Mouse (Mus musculus): ENCODE measurements around the gene Adgrb3.

The Adgrb3 gene

GRCm38 (mm10) chr1:25828971-25829920, at the start of gene Adgrb3:
Gene Adgrb3 (minus strand): TSS chr1:25829707.
- DNase-seq (ENCODE audit: low spot score): no peak

DNA sequence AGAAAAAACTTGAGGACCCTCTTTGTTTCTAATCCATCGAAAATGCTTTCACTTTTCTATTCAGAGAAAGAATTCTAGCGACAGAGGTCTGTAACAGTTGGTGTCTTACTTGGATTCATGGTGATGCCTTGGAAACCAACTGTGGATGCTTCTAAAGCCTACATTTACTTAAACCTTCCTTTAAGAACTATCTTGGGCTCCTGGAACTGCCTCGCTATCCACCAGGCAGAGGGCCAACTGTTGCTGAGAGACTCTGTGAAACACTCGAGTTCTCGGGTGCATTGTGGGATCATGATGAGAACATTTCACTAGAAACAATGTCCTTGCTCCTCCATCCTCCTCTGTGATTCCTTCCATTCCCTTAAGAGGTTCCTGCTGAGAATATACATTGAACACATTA, 48.0 kb upstream of the Adgrb3 start:
- no peak for DNase-seq (ENCODE audit: low spot score)

- DNase-seq (ENCODE audit: low spot score): no peak
These were observed 28.0 kb upstream of the Adgrb3 start for GRCm38 (mm10) chr1:25857473-25857872.

DNA sequence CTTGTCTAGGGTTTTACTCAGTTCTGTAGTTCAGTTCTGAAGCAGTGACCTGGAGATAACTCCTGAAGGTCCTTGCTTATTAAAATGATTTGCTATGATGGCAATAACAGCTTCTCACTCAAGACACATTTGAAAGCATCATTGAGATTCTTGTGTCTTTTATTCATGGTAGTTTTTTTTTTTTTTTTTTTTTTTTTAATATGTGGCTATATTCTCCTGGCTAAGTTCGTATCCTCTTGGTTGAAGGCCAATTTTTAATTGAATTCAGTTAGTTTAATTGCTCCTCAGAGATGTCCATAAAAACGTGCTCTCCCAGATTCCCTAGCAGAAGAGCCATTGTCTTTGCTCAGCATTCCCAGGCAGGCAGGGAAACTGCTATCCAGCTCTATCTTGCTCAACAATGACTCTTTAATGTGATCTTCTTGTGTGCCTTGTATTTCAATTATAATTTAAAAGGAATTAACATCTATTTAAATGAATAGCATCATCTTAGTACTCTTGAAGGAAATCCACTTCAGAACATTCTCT, 25.0 kb upstream of the Adgrb3 start:
- DNase-seq (ENCODE audit: low spot score): peak; percentile 30

GRCm38 (mm10) chr1:25832260-25832659, 2.8 kb upstream of the Adgrb3 start:
- DNase-seq (ENCODE audit: low spot score): no peak

DNA sequence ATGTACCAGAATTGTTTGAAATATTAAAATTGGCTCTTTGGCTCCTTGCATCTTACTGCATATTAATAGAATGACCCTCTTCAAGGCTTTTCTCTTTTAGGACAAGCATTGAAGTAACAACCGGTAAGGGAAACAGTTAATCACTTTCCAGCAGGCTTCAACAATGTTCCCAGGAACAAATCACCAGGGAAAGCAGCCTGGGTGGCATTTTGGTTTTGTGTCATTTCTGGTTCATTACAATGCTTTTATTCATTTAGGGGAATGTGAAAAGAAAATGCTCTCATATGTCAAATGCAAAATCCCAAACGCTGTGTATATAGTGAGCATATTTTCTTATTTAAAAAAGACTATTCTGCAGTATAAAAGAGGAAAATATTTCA, 2.0 kb upstream of the Adgrb3 start:
- no peak for DNase-seq (ENCODE audit: low spot score)

DNA sequence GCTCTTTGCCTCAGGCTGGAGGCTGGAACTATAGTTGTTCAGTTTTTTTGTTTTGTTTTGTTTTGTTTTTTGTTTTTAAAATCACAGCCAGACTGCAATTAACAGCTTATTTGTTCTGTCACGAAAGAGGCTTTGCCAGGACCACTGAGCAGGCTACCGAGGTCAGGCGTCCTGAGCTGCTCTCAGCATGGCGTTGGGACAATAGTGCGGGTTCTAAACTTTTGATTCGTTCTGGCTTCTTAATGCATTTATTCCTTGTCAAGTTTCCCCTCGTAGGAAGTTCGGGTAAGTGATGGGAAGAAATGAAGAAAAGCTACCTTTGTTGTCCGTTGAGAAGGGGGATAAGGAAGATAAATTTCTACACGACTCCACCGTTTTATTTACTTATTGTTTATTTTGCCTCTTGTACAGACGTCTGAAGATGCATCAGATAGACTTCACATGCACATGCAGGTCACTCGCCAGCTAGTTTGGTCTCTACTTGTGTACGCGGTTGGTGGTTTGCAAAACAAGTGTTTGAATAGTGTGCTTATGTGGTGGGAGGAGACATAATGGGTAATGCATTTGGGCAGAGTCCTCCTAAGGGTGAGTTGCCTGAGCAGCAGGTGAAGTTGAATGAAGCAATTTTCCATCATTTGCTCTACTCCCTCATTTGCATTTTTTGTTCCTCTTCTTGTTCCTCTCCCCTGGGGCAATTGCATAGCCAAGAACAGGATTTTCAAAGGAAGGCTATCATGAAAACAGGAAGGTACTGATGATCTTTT, 1.4 kb upstream of the Adgrb3 start:
- DNase-seq (ENCODE audit: low spot score): no peak

GRCm38 (mm10) chr1:25829921-25830751, 629 bp upstream of the Adgrb3 start:
- no peak for DNase-seq (ENCODE audit: low spot score)

DNA sequence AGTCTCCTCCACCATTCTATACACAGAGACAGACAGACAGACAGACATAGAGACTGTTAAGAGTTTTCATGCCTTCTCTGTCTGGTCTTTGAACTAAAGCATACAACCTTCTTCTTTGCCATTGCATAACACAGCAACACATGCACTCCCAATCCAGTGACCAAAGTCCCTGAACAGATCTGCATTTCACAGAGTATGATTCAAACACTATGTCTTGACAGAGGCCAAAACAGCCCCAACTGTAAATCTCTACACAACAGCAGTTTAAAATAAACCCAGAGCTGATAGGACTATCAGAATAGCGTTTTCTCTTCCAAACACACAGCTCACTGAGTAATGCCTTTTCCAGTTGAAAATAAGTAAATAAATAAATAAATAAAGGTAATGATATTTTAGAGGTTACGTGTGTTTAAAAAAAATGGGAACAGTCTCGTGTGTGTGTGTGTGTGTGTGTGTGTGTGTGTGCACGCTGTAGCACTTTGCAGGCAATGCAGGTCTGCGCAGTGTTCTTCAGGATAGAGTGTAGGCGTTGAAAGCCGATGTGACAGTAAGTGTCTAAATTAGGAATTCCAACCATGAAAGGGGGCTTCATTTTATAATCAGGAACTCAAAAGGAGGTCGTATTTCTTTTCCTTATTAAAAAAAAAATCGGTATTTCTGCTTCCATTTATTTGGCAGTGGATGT, 1.3 kb downstream of the Adgrb3 start:
- DNase-seq (ENCODE audit: low spot score): no peak

- no peak for DNase-seq (ENCODE audit: low spot score)
These were observed 2.1 kb downstream of the Adgrb3 start for GRCm38 (mm10) chr1:25827436-25827835.

DNA sequence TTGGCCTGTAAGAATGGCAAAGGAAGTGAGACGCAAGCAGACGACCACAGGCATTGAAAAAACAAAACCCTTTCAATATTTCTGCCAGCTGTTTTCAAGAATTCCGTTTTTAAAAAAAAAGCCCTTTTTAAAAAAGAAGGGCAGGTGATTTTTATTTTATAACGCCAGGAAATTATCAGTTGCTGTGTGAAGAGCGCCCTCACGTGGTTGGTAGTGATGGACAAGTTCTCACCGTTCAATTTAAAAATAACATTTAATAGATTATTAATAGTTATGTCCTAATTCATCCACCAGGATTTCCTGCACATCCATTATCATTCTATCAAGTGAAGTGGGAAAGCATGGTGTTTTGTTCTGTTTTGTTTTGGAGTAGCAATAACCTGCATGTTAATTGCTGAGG, 2.7 kb downstream of the Adgrb3 start:
- DNase-seq (ENCODE audit: low spot score): peak; percentile 44

GRCm38 (mm10) chr1:25824626-25825025, 4.9 kb downstream of the Adgrb3 start:
- no peak for DNase-seq (ENCODE audit: low spot score)

DNA sequence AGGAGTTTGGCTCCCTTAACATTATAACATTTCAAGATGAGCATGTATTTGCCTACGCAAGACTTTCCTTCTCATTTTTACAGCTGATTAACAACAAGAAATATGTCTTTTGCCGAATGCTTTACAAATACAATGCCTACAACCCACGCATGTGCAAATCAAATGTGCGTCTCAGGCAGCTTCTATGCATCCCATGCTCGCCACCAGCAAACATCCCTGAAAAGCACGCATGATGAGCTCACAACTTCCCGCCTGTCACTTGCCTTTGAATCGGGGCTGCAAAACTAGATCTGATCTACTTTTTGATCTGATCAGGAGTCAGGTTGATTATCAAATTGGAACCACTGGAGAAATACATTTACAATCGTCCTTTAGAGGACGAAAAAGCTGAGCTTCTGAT, 5.5 kb downstream of the Adgrb3 start:
- no peak for DNase-seq (ENCODE audit: low spot score)

DNA sequence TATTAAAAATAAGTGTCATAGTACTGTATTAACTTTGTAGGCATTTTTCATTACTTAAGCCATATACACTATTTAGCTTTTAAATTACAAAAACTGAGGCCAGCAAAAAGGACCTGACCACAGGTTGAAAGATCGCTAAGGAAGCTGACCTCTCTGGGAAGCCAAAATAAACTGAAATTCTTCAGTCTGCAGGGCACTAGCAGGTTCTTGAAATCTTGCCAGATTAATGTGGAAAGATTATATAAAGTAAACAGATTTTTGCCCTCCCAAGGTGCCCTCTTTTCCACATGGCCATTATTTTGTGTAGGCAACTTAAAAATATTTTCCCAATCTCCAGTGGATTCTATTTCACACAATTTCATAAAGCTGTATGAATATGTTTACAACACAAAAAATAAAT, 14.0 kb downstream of the Adgrb3 start:
- no peak for DNase-seq (ENCODE audit: low spot score)

DNA sequence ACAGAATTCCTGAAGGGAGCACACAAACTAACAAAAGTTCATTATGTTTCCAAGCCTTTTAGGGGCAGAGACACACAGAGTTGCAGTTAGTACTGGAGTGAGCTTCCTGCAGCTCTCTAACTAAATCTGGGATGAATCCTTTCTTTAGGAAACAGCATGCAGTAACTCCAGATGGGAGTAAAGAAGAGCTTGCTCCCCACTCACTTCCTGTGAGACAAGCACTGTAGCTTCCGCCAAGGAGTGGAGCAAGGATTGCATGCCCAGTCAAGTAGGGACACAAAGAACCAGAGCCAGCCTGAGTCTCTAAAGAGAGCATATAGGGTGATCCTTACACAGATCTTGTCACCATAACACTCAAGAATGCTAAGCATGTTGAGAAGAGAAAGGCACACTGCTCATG, 50.7 kb downstream of the Adgrb3 start:
- no peak for DNase-seq (ENCODE audit: low spot score)

DNA sequence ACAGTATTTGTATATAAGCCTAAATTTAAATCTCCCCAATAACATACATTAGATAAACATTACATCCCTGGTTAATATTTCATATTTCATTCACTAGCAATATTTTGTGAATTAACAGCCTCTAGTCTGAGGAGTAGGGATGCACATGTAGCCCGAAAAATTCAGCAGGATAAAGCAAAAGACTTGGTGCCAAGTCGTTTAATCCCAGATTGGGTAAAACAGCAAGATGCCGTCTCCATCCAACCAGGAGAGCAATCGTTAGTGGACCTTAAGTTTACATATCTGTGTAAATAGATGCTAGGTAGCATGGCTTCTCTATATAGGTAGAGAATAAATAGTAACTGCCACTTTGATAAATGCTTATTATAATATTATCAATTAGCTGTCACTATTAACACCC, 52.0 kb downstream of the Adgrb3 start:
- no peak for DNase-seq (ENCODE audit: low spot score)

GRCm38 (mm10) chr1:25775440-25776130, 53.9 kb downstream of the Adgrb3 start:
- DNase-seq (ENCODE audit: low spot score): no peak

- DNase-seq (ENCODE audit: low spot score): no peak
These were observed 60.5 kb downstream of the Adgrb3 start for GRCm38 (mm10) chr1:25768958-25769357.

DNA sequence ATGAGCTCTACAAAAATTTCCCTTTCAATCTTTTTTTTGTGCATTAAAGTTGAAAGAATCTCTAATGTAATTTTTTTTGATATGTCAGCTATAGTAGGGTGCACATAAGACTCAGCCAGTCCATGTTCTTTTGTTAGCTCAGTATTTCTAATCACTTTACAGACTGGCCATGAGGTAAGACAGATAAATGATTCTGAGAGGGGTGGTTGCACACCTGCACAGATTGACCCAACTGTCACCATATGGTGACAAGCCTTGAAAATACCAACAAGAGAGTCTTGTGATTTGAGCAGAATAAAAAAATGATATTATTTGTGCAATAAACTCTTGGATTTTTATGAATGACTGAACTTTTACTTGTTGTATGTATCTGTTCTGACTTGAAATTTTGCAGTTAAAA, 74.2 kb downstream of the Adgrb3 start:
- DNase-seq (ENCODE audit: low spot score): no peak

DNA sequence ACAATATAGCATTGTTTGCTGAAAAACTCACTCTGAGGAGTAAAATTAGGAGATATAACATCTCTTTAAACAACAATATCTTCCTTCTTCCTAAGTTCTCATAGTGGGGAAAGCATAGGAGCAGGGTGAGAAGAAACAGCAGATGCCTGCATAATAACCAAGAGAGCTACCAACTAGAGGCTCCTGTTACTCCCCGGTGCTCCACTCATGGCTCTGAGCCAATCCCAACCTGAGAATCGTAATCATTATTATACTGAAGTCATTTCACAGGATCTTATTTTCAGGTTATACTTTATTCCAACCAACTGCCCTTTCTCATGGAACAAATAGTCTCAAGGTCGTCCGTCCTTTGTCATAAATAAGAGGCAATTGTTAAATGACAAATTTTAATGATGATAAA, 75.0 kb downstream of the Adgrb3 start:
- no peak for DNase-seq (ENCODE audit: low spot score)

GRCm38 (mm10) chr1:25745575-25745974, 83.9 kb downstream of the Adgrb3 start:
- DNase-seq (ENCODE audit: low spot score): no peak
